Mouse (Mus musculus) neural tube, embryonic 12.5 days (tissue): Measurements from ENCODE around the gene Myrf. TPM values are rescaled to one million over a fixed set of nuclear protein-coding genes. Genes with fewer than 3 reads are reported as not detected.

Experiments used
- ATAC-seq: fragments of 200-750 bp; cut with Nextera tagmentation; 2 replicates; pipeline ENCODE4 v1.8.0; 2017; ENCODE audit warnings: low read depth, mild to moderate bottlenecking, moderate TSS enrichment, moderate library complexity; ENCODE audit not compliant: low FRiP score
- H3K27ac ChIP-seq: fragments of 300-500 bp; sonication (generic); 2 replicates; pipeline ENCODE4 v1.5.1; 2016
- H3K27me3 ChIP-seq: fragments of 300-500 bp; sonication (generic); replicated peaks from 2 replicates; pipeline ENCODE4 v1.6.1; 2016; ENCODE audit warnings: mild to moderate bottlenecking
- H3K36me3 ChIP-seq: fragments of 300-500 bp; sonication (generic); 2 replicates; pipeline ENCODE4 v1.6.1; 2016; ENCODE audit warnings: mild to moderate bottlenecking
- H3K4me1 ChIP-seq: fragments of 300-500 bp; sonication (generic); 2 replicates; pipeline ENCODE4 v1.6.1; 2016
- H3K4me2 ChIP-seq: fragments of 300-500 bp; sonication (generic); replicated peaks from 2 replicates; pipeline ENCODE4 v1.6.1; 2016; ENCODE audit warnings: mild to moderate bottlenecking
- H3K4me3 ChIP-seq: fragments of 300-500 bp; sonication (generic); 2 replicates; pipeline ENCODE4 v1.5.1; 2016
- H3K9ac ChIP-seq: fragments of 300-500 bp; sonication (generic); 2 replicates; pipeline ENCODE4 v1.6.1; 2016; ENCODE audit warnings: mild to moderate bottlenecking
- H3K9me3 ChIP-seq: fragments of 300-500 bp; sonication (generic); 2 replicates; pipeline ENCODE4 v1.6.1; 2016; ENCODE audit warnings: mild to moderate bottlenecking
- WGBS: fragments of 180-500 bp; shearing (Covaris S2); methylation state at CpG from one replicate; pipeline ENCODE4 v1.1.7; 2016; 5-methylcytosine and 5-hydroxymethylcytosine counted together
- polyA plus RNA-seq: library from polyadenylated mRNA; unstranded; fragments of >200 nt; fragmentation: Nextera tagmentation; extraction: Ambion mirVana; gene quantifications from 2 replicates; pipeline ENCODE4 v1.2.1, GENCODE M21; 2016

Gene Myrf
- polyA plus RNA-seq, 1 experiment from 2014 or later, result 1.0 TPM

DNA sequence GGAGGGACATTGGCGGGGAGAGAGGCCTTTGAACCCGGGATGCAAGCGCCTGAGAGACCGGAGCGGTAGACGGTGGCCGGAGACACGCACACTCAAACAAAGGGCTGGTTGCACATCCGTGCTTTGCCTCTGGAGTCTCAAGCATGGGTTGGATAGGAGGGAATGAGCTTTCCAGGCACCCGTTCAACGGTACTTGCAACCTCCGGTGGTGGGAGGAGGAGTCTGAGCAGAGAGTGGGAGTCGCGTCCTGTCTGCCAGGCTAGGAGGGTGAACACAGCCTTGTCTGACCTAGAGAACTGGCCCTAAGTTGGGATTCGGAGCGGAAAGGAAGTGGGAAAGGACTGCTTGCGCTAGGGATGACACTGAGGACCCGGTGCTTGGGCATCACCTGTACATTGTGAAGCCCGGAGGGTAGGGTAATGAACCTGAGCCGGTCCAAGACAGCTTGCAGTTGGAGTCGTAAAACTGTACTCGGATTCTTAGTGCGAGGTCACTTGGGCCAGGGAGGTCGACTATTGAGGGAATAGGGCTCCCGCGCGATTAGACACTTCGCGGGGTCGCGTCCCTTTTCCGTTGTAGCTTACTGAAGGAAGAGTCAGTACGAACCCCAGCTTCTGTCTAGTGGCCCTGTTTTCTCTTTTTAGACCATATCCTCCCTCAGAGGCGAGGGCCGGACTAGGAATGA is 57.1 kb downstream of the Myrf start:
- WGBS, result 1% methylated on average over 35 of the region's 35 CpGs
- no peaks in the 10 kb centered on the region for H3K27me3 ChIP-seq
- H3K9me3 ChIP-seq, result no peaks in the 10 kb centered on the region
- H3K27ac ChIP-seq, result peak overlapping the region; percentile 83
- peak overlapping the region; percentile 61 for H3K4me3 ChIP-seq
- peak overlapping the region; percentile 96 for H3K9ac ChIP-seq
- peak overlapping the region; percentile 91 for H3K4me2 ChIP-seq
- peaks cover 22% of the 10 kb centered on the region for H3K4me1 ChIP-seq
- ATAC-seq, result peak; percentile 88
- peaks cover 36% of the 10 kb centered on the region for H3K36me3 ChIP-seq

DNA sequence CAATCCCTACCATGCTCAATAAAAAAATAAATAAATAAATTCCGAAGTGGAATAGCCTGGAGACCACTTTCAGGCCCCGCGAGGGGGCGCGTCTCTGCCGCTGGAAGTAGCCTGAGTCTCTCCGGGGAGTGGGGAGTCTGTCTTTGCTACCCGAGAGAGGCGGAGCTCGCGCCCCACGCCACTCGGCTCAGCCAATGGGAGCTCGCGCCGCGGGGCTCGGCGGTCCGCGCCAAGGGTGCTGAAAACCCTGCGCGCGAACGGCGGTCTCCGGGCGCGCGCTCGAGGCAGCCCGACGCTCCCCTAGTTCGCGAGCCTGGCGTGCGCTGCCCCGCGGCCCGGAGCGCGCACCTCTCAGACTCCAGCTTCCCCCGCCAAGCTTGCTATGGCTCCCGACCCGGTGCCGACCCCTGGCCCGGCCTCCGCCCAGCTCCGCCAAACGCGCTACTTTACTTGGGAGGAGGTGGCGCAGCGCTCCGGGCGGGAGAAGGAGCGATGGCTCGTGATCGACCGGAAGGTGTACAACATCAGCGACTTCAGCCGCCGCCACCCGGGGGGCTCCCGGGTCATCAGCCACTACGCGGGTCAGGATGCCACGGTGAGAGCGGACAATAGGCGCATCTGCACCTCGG is 57.8 kb downstream of the Myrf start, which contains the start of gene Fads1:
Gene Fads1, plus strand, starts transcription at position 219 of the 629 bp plus-strand sequence.
- H3K9ac ChIP-seq, result peak within 1 kb of the TSS; percentile 96
- ATAC-seq, result peak; percentile 97
- no peaks in the 10 kb centered on the region for H3K27me3 ChIP-seq
- H3K36me3 ChIP-seq, result peaks cover 30% of the 10 kb centered on the region
- WGBS, result under 1% methylated on average over 70 of the region's 70 CpGs
- peak within 1 kb of the TSS; percentile 83 for H3K27ac ChIP-seq
- H3K4me3 ChIP-seq, result peak within 1 kb of the TSS; percentile 61
- H3K4me2 ChIP-seq, result peak within 1 kb of the TSS; percentile 91
- peaks cover 22% of the 10 kb centered on the region for H3K4me1 ChIP-seq
- H3K9me3 ChIP-seq, result no peaks in the 10 kb centered on the region

DNA sequence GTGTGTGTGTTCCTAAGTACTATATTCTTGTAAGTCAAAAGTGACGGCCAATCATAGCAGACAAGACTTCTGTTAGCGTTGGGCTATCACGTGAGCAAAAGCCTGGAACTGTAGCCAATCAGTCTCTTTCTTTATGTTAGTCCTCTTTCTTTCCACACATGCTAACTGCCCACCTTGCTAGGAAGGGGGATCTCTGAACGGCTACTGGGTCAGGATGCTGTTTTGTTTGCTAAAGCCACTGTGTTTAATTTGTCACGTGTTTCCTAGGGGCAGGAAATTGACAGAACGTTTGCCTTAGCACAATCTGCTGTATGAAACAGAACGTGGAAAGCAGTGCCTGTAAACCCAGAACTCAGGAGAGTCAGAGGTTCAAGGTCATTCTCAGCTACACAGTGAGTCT is 58.4 kb downstream of the Myrf start:
- no peak for ATAC-seq
- peaks cover 24% of the 10 kb centered on the region for H3K36me3 ChIP-seq
- WGBS, result 38% methylated on average over 7 of the region's 7 CpGs

DNA sequence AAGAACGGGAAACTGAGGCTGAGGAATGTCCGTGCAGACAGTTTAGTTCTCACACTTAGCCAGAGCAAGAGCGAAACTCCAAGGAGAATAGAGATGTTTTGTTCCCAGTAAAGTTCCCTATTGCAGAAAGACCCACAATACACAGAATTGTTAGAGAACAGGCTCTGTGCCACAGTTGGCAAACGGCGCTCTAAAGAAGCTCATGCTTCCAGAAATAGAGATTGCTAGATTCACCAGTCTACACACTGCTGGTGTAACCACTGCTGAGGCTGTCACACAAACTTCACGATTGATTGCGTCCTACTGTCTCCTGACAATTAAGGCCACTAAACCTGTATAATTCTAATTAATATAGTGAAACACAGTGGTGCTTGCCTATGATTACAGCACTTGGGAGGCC is 59.3 kb downstream of the Myrf start:
- WGBS, result 93% methylated on average over 7 of the region's 7 CpGs
- H3K9me3 ChIP-seq, result no peaks in the 10 kb centered on the region
- no peak overlapping the region for H3K4me2 ChIP-seq
- peaks cover 22% of the 10 kb centered on the region for H3K4me1 ChIP-seq
- no peak overlapping the region for H3K27ac ChIP-seq
- no peak overlapping the region for H3K9ac ChIP-seq
- no peaks in the 10 kb centered on the region for H3K27me3 ChIP-seq
- ATAC-seq, result no peak
- H3K4me3 ChIP-seq, result no peak overlapping the region
- peaks cover 14% of the 10 kb centered on the region for H3K36me3 ChIP-seq

More for the DNA sequence above, 58.4 kb downstream of the Myrf start:
- H3K27me3 ChIP-seq, result no peaks in the 10 kb centered on the region
- no peak overlapping the region for H3K9ac ChIP-seq
- H3K4me1 ChIP-seq, result peaks cover 22% of the 10 kb centered on the region
- peak overlapping the region; percentile 61 for H3K4me3 ChIP-seq
- H3K9me3 ChIP-seq, result no peaks in the 10 kb centered on the region
- peak overlapping the region; percentile 91 for H3K4me2 ChIP-seq
- no peak overlapping the region for H3K27ac ChIP-seq

DNA sequence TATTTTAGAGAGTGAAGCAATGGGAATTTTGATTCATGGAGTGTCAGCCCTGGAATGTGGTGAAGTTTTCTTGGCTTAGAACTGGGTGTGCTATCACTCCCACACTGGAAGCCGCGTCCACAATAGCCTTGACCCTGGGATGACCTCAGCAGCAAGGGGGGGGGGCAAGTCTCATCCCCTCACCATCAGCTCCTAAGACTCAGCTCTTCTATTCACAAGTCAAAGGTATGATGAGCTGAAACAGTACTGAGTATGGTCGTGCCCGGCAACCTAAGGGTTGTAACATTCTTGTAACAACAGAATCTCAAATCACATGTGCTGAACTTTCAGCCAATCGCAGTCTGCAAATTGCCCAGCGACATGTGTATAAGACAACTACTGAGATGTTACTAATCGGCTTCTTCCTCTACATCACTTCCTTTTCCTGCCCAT is 63.6 kb downstream of the Myrf start:
- Histone ChIP-seq H3K4me1 (no peaks in the 10 kb centered on the region), H3K36me3 (no peaks in the 10 kb centered on the region), H3K4me3 (no peak overlapping the region), H3K27ac (no peak overlapping the region), H3K9me3 (no peaks in the 10 kb centered on the region), H3K9ac (no peak overlapping the region), H3K4me2 (no peak overlapping the region), H3K27me3 (no peaks in the 10 kb centered on the region)
- no peak for ATAC-seq
- 65% methylated on average over 7 of the region's 7 CpGs for WGBS

DNA sequence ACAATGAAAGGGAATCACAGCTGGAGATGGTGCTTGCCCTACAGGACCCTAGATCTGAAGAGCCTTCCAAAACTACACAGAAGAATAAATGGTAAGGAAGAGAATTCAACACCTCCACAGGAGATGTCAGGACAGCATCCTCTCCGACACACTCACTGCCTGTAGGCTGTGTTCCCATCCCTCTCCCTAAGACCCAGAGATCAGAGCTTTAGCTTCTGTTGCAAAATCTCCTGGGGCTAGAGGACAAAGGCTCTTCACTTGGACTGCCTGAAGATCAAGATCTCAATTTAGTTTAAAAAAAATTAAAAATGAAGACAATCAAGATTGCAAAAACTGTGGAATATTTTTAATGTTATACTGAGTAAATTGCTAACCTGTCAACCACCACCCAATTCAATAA is 64.1 kb downstream of the Myrf start:
- H3K27me3 ChIP-seq, result no peaks in the 10 kb centered on the region
- no peaks in the 10 kb centered on the region for H3K9me3 ChIP-seq
- 78% methylated on average over 1 of the region's 1 CpGs for WGBS
- no peak overlapping the region for H3K27ac ChIP-seq
- H3K36me3 ChIP-seq, result no peaks in the 10 kb centered on the region
- H3K4me1 ChIP-seq, result no peaks in the 10 kb centered on the region
- H3K4me2 ChIP-seq, result no peak overlapping the region
- no peak overlapping the region for H3K4me3 ChIP-seq
- no peak for ATAC-seq
- no peak overlapping the region for H3K9ac ChIP-seq

DNA sequence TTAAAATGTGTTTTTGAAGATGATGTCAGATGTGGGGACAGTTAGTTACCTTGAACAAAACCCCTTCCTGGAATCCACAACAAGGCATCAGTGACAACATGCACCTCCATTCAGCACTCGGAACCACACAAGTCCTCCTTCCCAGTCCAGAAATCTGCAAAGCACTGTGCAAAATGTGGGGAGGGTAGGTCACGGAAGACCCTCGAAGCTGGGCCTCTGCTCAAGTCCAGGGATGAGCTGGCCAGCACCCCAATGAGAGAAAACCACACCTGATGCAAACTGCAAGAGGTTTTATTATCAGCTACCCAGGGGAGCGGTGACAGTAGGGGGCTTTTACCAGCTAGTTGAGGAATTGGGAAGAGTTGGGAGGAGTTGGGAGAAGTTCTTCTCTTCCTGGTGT is 65.6 kb downstream of the Myrf start:
- H3K4me2 ChIP-seq, result no peak overlapping the region
- H3K9ac ChIP-seq, result no peak overlapping the region
- ATAC-seq, result no peak
- H3K4me3 ChIP-seq, result no peak overlapping the region
- H3K9me3 ChIP-seq, result no peaks in the 10 kb centered on the region
- no peak overlapping the region for H3K27ac ChIP-seq
- WGBS, result 84% methylated on average over 4 of the region's 4 CpGs
- no peaks in the 10 kb centered on the region for H3K27me3 ChIP-seq
- H3K4me1 ChIP-seq, result no peaks in the 10 kb centered on the region
- H3K36me3 ChIP-seq, result no peaks in the 10 kb centered on the region

DNA sequence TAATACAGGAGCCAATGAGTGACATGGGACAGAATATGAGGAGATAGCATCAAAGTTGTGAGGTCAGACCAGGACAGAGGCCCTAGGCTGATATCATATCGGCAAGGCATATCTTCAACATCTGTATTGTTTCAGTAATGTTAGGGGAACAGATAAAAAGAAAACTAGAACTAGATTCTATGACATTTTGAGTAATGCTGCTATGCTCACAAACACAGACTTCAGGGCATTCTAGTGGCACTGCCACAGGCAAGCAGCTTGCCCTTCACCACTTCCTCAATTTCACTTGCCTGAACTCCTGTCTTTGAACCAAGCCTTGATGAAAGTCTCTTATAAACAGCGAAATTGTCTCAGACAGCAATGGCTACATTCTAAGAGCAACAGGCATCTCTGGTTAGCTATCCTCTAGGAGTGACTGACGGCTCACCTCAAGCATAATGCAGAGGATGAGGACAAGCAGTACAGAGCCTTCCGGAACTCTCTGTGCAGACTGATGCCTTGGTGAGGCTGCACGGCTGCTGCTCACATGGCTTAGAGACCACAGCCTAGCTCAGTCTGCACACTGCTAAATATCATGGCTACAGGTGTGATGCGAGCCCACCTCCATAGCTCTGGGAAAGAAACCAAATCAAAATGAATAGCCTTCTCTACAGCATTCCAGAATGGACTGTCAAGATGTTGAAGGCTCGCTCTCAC is 66.6 kb downstream of the Myrf start:
- no peak for ATAC-seq
- 93% methylated on average over 7 of the region's 7 CpGs for WGBS
- Histone ChIP-seq H3K4me2 (no peak overlapping the region), H3K27me3 (no peaks in the 10 kb centered on the region), H3K36me3 (no peaks in the 10 kb centered on the region), H3K27ac (no peak overlapping the region), H3K9me3 (no peaks in the 10 kb centered on the region), H3K4me3 (no peak overlapping the region), H3K9ac (no peak overlapping the region), H3K4me1 (no peaks in the 10 kb centered on the region)

DNA sequence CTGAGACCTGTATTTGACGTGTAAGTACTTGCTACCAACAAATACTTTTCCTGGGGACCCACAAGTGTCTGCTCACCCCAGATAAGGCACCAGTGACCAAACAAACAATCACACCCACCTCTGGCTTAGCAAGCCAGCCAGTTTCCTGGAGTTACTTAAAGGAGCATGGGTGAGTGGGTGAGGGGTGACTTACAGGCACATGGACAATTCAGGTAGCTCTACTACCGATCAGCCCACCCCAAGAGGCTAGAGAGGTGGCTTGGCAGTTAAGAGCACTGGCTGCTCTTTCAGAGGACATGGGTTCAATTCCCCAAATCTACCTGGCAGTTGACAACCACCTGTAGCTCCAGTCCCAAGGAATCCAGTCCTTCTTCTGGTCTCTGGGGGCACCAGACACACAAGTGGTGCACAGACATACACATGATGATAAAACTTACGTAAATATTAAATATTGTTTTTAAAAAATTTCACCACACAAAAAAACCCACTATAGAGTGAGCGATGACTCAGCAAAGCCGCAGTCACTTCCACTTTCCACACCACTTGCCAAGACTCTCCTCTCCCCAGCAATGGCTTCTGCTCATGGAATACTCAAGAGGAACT is 67.3 kb downstream of the Myrf start:
- Histone ChIP-seq H3K4me3 (no peak overlapping the region), H3K4me2 (no peak overlapping the region), H3K9me3 (no peaks in the 10 kb centered on the region), H3K27ac (no peak overlapping the region), H3K27me3 (no peaks in the 10 kb centered on the region), H3K9ac (no peak overlapping the region), H3K4me1 (no peaks in the 10 kb centered on the region), H3K36me3 (no peaks in the 10 kb centered on the region)
- no peak for ATAC-seq
- 89% methylated on average over 5 of the region's 5 CpGs for WGBS

DNA sequence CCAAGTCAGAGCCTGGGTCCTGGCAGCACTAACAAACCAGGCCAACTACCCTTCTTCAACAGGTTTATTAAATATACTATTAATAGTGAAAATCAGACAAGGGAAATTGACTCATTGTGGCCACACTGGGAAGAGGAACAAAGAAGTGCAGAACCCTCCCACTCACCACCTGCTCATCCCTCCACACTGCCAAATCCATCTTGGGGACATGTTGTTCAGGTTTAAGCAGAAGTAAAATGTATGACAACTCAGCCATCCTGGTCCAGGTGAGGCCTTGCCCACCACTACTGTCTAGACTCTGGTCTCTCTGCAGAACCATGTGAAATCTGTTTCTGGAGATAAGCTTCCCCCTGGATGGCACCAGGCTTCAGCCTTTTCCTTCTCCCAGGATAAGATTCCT is 68.7 kb downstream of the Myrf start:
- Histone ChIP-seq H3K4me1 (no peaks in the 10 kb centered on the region), H3K9me3 (no peaks in the 10 kb centered on the region), H3K36me3 (no peaks in the 10 kb centered on the region), H3K4me3 (no peak overlapping the region), H3K9ac (no peak overlapping the region), H3K27ac (no peak overlapping the region), H3K4me2 (no peak overlapping the region), H3K27me3 (no peaks in the 10 kb centered on the region)
- ATAC-seq, result no peak

DNA sequence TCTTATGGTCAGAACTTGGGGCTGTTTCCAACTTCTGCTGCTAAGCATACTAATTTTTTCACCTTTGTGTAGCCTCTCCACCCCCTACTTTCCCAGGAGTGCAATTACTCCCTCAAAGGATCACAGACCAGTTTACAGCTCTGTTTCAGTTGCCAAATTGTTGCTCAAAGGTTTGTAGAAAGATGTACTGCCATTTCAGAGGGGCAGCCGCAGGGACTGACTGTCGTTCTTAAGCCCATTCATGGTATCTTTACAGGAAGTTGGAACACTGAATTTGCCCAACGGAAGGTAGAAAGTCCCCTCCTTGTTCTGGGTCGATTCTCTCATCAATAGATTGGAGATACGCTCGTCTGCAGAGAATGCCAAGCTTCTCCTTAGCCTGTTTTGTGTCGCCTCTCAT is 69.2 kb downstream of the Myrf start:
- WGBS, result 63% methylated on average over 7 of the region's 7 CpGs
- Histone ChIP-seq H3K27ac (no peak overlapping the region), H3K9ac (no peak overlapping the region), H3K27me3 (no peaks in the 10 kb centered on the region), H3K4me3 (no peak overlapping the region), H3K4me1 (no peaks in the 10 kb centered on the region), H3K9me3 (no peaks in the 10 kb centered on the region), H3K4me2 (no peak overlapping the region), H3K36me3 (no peaks in the 10 kb centered on the region)
- ATAC-seq, result no peak

DNA sequence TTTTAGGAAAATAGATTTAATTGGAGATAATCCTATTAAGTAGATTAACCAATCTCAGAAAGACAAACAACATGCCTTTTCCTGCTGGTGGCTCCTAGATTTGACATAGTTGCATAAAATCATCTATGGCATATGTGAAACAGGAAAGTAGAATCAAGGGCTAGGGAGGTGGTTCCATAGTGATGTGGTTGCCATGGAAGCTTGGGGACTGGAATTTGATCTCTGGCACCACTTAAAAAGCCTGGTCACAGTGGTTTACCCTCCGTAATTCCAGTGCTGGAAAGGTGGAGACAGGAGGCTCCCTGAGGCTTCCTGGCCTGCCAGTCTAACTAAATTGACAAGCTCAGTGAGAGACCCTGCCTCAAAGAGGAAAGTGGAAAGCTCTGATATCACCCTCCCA is 70.1 kb downstream of the Myrf start:
- H3K9ac ChIP-seq, result no peak overlapping the region
- H3K27me3 ChIP-seq, result no peaks in the 10 kb centered on the region
- H3K27ac ChIP-seq, result no peak overlapping the region
- H3K4me2 ChIP-seq, result no peak overlapping the region
- ATAC-seq, result no peak
- H3K9me3 ChIP-seq, result no peaks in the 10 kb centered on the region
- no peaks in the 10 kb centered on the region for H3K4me1 ChIP-seq
- H3K36me3 ChIP-seq, result no peaks in the 10 kb centered on the region
- 26% methylated on average over 1 of the region's 1 CpGs for WGBS
- no peak overlapping the region for H3K4me3 ChIP-seq
